Mouse (Mus musculus) cortical plate, adult 2 months (tissue): ENCODE measurements around the gene Opn1sw. TPM values are rescaled to one million over a fixed set of nuclear protein-coding genes. Genes with fewer than 3 reads are reported as not detected.
"Not testable (repeated sequence)": the region's sequence is repeated elsewhere in the genome, so short reads cannot be mapped to it uniquely, and the experiment has no call there.

Source experiments
- H3K27ac ChIP-seq: fragments of 200-500 bp; 2 replicates; pipeline ENCODE4 v1.5.1; 2012; ENCODE audit warnings: low read length, control low read depth, inconsistent platforms; ENCODE audit not compliant: insufficient read depth
- H3K4me1 ChIP-seq: fragments of 200-500 bp; 2 replicates; pipeline ENCODE4 v1.6.1; 2011; ENCODE audit warnings: low read length; ENCODE audit not compliant: control insufficient read depth, insufficient read depth
- H3K4me3 ChIP-seq: fragments of 200-500 bp; 2 replicates; pipeline ENCODE4 v1.5.1; 2011; ENCODE audit warnings: mild to moderate bottlenecking, low read length, control low read depth; ENCODE audit not compliant: insufficient read depth
- CTCF ChIP-seq: fragments of 200-500 bp; IDR thresholded peaks from 2 replicates; pipeline ENCODE4 v1.5.1; 2011; ENCODE audit warnings: mild to moderate bottlenecking, control low read depth, low read length; ENCODE audit not compliant: insufficient read depth; ENCODE audit errors: extremely low read depth
- POLR2A ChIP-seq: fragments of 200-500 bp; IDR thresholded peaks from 2 replicates; pipeline ENCODE4 v1.6.1; 2011; ENCODE audit warnings: mild to moderate bottlenecking, low read length, control low read depth; ENCODE audit not compliant: insufficient read depth; ENCODE audit errors: extremely low read depth
- polyA plus RNA-seq: library from polyadenylated mRNA; depleted of rRNA; stranded (reverse); fragments of >200 nt; gene quantifications from 2 replicates; pipeline ENCODE4 v1.2.3, GENCODE M21; 2012

Opn1sw gene
- polyA plus RNA-seq, 1 experiment: 0.42 TPM

DNA sequence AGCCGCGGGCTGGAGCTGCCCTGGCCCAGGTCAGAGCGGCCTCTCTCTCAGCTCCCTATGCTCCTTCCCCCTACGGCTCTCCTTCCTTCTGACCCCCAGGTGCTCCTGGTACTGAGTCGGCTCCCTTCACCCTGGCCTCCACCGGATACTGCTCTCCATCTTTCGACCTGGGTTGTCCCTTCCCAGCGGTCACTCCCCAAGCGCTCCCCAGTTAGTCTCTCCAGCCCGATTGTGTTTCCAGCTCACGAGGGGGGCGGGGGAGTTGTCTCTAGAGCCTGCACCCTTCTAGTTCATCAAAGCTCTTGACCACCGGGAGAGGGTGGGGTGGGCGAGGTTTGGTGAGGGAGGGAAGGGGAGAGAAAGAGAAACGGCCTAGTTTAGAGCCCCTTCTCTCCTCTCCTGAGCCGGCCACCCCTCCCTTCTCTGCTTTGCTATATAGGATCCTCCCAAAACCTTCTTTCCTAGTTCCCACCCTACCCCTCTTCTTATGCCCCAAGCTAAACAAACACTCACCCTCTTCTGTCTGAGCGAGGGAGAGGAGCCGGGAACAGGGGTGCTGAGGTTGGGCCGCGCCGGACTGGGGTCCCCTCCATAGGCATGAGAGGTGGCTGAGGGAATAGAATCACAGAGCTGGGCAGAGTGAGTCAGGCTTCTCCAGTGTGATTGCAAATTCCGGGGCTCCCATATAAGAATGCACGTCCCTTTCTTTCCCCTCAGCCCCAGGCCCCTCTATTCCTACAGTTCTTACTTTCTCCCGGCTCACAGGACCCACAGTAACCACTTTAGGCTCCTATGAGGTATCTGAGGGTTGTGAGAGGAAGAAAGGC, 8.7 kb upstream of the Opn1sw start:
- Histone ChIP-seq H3K27ac (peak overlapping the region; percentile 16; the same call in 1 of the 2 replicates), H3K4me3 (peak overlapping the region; percentile 82), H3K4me1 (peaks cover 4% of the 10 kb centered on the region)
- TF ChIP-seq POLR2A (no peak), CTCF (no peak)

DNA sequence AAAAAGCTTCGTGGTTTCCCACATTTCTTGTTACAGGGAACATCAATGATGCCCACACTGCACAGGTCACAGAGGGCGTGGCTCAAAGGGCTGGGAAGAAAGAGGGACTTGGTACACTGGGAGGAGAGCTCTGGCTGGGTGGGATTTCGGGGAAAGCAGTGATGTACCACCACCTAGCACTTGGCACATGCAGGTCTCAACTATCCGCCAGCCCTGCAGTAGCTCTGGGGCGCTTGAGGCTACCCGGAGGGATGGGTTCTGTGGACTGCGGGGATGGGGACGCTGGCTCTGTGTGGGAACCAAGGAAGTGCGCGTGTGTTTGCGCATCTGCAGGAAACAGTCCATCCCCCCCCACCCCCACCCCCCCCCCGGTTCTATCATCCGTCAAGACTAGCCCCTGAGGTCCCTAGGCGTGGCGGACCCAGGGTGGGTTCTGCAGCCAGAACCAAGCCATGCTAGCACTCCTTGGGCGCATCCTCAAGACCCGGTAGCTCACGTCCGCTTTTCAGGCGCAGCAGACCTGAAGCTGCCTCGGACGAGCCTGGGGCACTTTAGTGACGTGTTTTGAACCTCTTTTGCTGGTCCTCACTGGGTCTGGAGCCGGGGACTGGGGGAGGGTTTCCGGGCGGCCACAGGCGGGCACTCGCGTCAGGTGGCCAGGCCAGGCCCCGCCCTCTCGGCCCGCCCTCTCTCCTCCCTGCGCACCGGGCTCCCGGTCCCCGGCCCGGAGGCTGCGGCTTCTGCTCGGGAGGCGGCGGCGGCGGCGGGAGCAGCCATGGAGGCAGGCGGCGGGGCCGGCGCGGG, 7.8 kb upstream of the Opn1sw start, which contains the start of gene Ccdc136:
TSS of gene Ccdc136 (plus strand) at position 400 of the 804 bp plus-strand sequence.
- Histone ChIP-seq H3K4me3 (peak within 1 kb of the TSS; percentile 82), H3K4me1 (peaks cover 4% of the 10 kb centered on the region), H3K27ac (peak within 1 kb of the TSS; percentile 25; the same call in 1 of the 2 replicates)
- TF ChIP-seq CTCF (no peak), POLR2A (peak; percentile 51; the same call in 1 of the 2 replicates)

DNA sequence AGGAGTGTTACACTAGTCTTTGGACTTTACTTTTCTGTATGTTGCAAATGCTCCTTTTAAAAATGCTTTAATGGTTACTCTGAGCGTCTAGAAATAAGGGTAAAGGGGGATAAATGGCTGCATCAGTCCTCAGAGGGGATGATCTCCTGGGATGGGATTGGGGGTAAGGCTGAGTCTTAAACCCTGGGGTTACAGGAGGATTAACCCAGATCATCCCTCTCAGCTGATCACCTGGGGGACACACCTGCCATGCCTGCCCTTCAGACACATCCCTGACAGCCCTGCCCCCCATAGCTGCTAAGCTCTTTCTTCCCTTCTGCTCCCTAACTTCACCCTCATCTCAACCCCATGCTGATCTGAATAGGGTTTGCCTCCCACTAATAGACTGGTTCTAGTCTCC, 6.0 kb upstream of the Opn1sw start:
- H3K27ac ChIP-seq: no peak overlapping the region
- TF ChIP-seq CTCF (no peak), POLR2A (no peak)
- H3K4me1 ChIP-seq: peaks cover 4% of the 10 kb centered on the region
- no peak overlapping the region for H3K4me3 ChIP-seq

DNA sequence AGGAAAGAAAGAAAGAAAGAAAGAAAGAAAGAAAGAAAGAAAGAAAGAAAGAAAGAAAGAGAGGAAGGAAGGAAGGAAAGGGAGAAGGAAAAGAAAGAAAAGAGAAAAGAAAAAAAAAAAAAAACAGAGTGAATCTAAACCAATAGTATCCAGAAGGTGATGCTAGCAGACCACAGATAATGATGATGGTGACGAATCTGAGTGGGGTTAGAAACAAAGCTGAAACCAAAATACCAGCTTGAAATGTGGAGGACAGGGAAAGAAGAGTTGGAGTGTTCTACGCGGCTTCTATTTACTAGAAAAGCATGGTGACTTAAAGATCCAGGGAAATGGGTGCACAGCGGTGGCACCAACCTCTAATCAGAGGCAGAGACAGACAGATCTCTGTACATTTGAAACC, 3.5 kb upstream of the Opn1sw start:
- TF ChIP-seq CTCF (no peak), POLR2A (no peak)
- Histone ChIP-seq H3K27ac (no peak overlapping the region), H3K4me1 (peaks cover 2% of the 10 kb centered on the region), H3K4me3 (no peak overlapping the region)

DNA sequence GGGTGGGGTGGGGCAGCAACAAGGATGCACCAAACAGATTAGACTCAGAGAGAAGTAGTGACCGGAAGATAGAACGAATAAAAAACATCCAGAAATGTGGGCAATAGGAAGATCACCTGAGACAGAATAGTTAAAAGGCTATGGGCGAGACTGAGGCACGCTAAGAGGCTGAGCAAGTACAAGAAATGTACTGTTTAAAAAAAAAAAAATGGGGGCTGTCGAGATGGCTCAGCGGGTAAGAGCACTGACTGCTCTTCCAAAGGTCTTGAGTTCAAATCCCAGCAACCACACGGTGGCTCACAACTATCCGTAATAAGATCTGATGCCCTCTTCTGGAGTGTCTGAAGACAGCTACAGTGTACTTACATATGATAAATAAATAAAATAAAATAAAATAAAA, 3.0 kb upstream of the Opn1sw start:
- not testable (repeated sequence) for H3K4me3 ChIP-seq, H3K27ac ChIP-seq, H3K4me1 ChIP-seq

DNA sequence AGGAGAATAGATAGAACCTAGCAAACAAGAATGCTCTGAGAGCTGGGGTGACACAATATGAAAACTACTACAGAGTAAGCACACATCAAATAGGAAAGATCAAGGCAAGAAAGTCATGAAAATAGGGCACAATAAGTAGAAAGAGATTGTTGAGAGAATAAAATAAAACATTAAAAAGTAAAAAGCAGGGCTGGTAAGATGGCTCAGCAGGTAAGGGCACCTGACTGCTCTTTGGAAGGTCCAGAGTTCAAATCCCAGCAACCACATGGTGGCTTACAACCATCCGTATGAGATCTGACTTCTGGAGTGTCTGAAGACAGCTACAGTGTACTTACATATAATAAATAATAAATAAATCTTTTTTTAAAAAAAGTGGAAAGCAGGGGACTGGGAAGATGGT, 2.2 kb upstream of the Opn1sw start:
- not testable (repeated sequence) for H3K27ac ChIP-seq, H3K4me3 ChIP-seq, H3K4me1 ChIP-seq

DNA sequence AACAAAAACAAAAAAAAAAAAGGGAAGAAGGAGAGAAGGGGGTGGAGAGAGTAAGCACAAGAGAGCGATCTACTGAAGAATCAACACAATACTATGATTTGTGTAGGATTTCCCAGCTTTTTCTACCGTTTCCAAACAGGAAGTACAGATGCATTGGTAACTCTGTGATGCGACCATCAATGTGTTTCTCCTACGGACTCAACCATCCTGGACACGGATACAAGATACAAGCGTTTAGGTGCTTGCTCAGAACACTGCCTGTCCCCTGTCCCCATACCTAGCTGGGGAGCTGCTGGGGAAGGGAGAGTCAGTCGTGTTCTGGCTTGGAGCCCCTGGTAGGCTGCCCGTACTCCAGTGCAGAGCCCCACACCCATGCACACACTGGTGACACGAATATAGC, 1.2 kb upstream of the Opn1sw start:
- no peak overlapping the region for H3K4me3 ChIP-seq
- TF ChIP-seq POLR2A (no peak), CTCF (no peak)

DNA sequence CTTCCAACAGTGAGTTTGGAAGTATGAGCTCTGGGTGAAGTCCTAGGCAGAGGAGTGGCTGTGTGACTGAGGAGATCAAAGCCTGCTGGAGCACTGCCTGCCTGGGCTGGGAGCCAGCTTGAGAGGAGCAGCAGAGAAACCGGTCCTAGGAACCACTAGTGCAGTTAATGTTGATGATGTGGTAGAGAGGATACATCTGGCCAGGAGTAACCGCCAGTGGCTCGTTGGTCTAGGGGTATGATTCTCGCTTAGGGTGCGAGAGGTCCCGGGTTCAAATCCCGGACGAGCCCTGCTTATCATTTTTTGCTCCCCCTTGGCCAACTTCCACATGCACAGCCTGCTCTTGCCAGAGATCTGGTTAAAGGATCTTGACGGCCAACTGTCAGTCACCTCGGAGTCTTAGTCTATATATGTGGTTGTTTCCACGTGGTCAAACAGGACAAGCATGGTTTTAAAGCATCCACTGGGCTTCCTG, 375 bp upstream of the Opn1sw start:
- Histone ChIP-seq H3K4me3 (no peak overlapping the region), H3K4me1 (no peaks in the 10 kb centered on the region), H3K27ac (no peak overlapping the region)
- TF ChIP-seq CTCF: no peak
- no peak for TF ChIP-seq POLR2A

More for the DNA sequence above, 1.2 kb upstream of the Opn1sw start:
- no peaks in the 10 kb centered on the region for H3K4me1 ChIP-seq
- no peak overlapping the region for H3K27ac ChIP-seq

DNA sequence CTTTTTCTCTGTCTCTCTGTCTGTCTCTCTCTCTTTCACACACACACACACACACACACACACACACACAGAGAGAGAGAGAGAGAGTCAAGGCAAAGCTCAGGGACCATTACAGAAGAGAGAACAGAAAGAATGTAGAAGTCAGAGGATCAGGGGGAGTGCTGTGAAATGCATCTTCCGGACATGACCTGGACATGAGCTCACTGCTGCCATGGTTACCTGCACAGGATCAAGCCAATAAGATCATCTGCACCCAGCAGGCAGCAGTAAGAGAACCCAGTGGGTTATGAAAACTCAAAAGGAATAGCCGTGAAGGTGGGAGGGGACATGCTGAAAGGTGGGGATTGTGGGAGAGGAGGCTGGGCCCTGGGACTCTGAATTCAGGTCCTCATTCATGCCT, 5.8 kb downstream of the Opn1sw start:
- no peak overlapping the region for H3K4me3 ChIP-seq

DNA sequence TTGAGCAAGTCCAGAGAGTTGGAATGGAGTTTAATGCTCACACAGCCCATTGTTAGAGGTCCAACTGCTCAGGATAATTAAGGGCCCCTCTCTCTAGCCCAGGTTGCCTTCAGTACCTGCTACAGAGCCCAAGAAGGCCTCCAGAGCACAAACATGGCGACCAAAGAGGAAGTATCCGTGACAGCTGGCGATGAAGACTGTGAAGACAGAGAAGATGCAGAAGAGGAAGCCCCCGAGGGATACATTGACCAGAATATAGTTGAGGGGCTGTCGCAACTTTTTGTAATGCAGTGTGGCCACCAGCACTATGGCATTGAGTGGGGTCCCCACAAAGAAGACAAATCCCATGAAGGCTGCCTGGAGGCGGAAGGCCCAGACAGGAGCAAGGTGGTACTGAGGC, 8.3 kb downstream of the Opn1sw start:
- TF ChIP-seq POLR2A (no peak), CTCF (no peak)
- Histone ChIP-seq H3K27ac (no peak overlapping the region), H3K4me3 (no peak overlapping the region), H3K4me1 (no peaks in the 10 kb centered on the region)

More for the DNA sequence above, 5.8 kb downstream of the Opn1sw start:
- no peaks in the 10 kb centered on the region for H3K4me1 ChIP-seq
- H3K27ac ChIP-seq: no peak overlapping the region
- no peak for TF ChIP-seq CTCF
- no peak for TF ChIP-seq POLR2A
